Mouse (Mus musculus) liver, embryonic 12.5 days (tissue): ENCODE results near the gene Snd1. TPM values are rescaled to one million over a fixed set of nuclear protein-coding genes. Genes with fewer than 3 reads are reported as not detected.

Source experiments
- ATAC-seq: fragments of 200-750 bp; cut with Nextera tagmentation; 2 replicates; pipeline ENCODE4 v1.8.0; 2017; ENCODE audit warnings: moderate number of reproducible peaks, mild to moderate bottlenecking, moderate library complexity
- H3K27ac ChIP-seq: fragments of 300-500 bp; sonication (generic); 2 replicates; pipeline ENCODE4 v1.5.1; 2016; ENCODE audit warnings: mild to moderate bottlenecking
- H3K27me3 ChIP-seq: fragments of 300-500 bp; sonication (generic); replicated peaks from 2 replicates; pipeline ENCODE4 v1.6.1; 2016; ENCODE audit warnings: mild to moderate bottlenecking, moderate library complexity
- H3K36me3 ChIP-seq: fragments of 300-500 bp; sonication (generic); 2 replicates; pipeline ENCODE4 v1.6.1; 2016; ENCODE audit warnings: mild to moderate bottlenecking, moderate library complexity
- H3K4me1 ChIP-seq: fragments of 300-500 bp; sonication (generic); 2 replicates; pipeline ENCODE4 v1.6.1; 2016
- H3K4me2 ChIP-seq: fragments of 300-500 bp; sonication (generic); 2 replicates; pipeline ENCODE4 v1.6.1; 2016; ENCODE audit warnings: mild to moderate bottlenecking, moderate library complexity
- H3K4me3 ChIP-seq: fragments of 300-500 bp; sonication (generic); 2 replicates; pipeline ENCODE4 v1.5.1; 2016; ENCODE audit warnings: mild to moderate bottlenecking, moderate library complexity
- H3K9ac ChIP-seq: fragments of 300-500 bp; sonication (generic); 2 replicates; pipeline ENCODE4 v1.6.1; 2016; ENCODE audit warnings: mild to moderate bottlenecking, moderate library complexity
- H3K9me3 ChIP-seq: fragments of 300-500 bp; sonication (generic); replicated peaks from 2 replicates; pipeline ENCODE4 v1.6.1; 2016; ENCODE audit warnings: mild to moderate bottlenecking, moderate library complexity
- WGBS: fragments of 180-500 bp; shearing (Covaris S2); methylation state at CpG from one replicate; pipeline ENCODE4 v1.1.7; 2016; ENCODE audit not compliant: insufficient replicate concordance; 5-methylcytosine and 5-hydroxymethylcytosine counted together
- polyA plus RNA-seq: library from polyadenylated mRNA; unstranded; fragments of >200 nt; fragmentation: Nextera tagmentation; extraction: Ambion mirVana; gene quantifications from 2 replicates; pipeline ENCODE4 v1.2.1, GENCODE M21; 2016

Snd1 gene
- polyA plus RNA-seq, 1 experiment from 2014 or later, result 82.0 TPM

GRCm38 (mm10) chr6:28603823-28604222 lies 128.9 kb downstream of the Snd1 start:
- peaks cover 3% of the 10 kb centered on the region; the same call in 1 of the 2 replicates for H3K36me3 ChIP-seq
- peak overlapping the region; percentile 44 for H3K4me2 ChIP-seq
- H3K4me1 ChIP-seq, result peaks cover 87% of the 10 kb centered on the region
- no peak overlapping the region for H3K4me3 ChIP-seq
- ATAC-seq, result no peak
- H3K27me3 ChIP-seq, result no peaks in the 10 kb centered on the region
- no peaks in the 10 kb centered on the region for H3K9me3 ChIP-seq
- H3K9ac ChIP-seq, result no peak overlapping the region
- 55% methylated on average over 3 of the region's 3 CpGs for WGBS
- peak overlapping the region; percentile 27 for H3K27ac ChIP-seq

- H3K4me2 ChIP-seq, result no peak overlapping the region
- no peak for ATAC-seq
- H3K9me3 ChIP-seq, result no peaks in the 10 kb centered on the region
- no peak overlapping the region for H3K4me3 ChIP-seq
- no peak overlapping the region for H3K9ac ChIP-seq
- peaks cover 3% of the 10 kb centered on the region; the same call in 1 of the 2 replicates for H3K36me3 ChIP-seq
- H3K27me3 ChIP-seq, result no peaks in the 10 kb centered on the region
- peaks cover 41% of the 10 kb centered on the region for H3K4me1 ChIP-seq
- 62% methylated on average over 4 of the region's 4 CpGs for WGBS
- no peak overlapping the region for H3K27ac ChIP-seq
These were observed 134.4 kb downstream of the Snd1 start for GRCm38 (mm10) chr6:28609291-28609690.

GRCm38 (mm10) chr6:28610127-28610526 lies 135.2 kb downstream of the Snd1 start:
- H3K9ac ChIP-seq, result no peak overlapping the region
- 83% methylated on average over 1 of the region's 1 CpGs for WGBS
- no peaks in the 10 kb centered on the region for H3K9me3 ChIP-seq
- H3K4me1 ChIP-seq, result peaks cover 36% of the 10 kb centered on the region
- H3K27me3 ChIP-seq, result no peaks in the 10 kb centered on the region
- H3K27ac ChIP-seq, result no peak overlapping the region
- no peak for ATAC-seq
- 0 out of 2 replicates have a peak, but pooled peaks cover under 1% of the 10 kb centered on the region for H3K36me3 ChIP-seq
- H3K4me2 ChIP-seq, result no peak overlapping the region
- H3K4me3 ChIP-seq, result no peak overlapping the region

GRCm38 (mm10) chr6:28613441-28613840 lies 138.5 kb downstream of the Snd1 start:
- Histone ChIP-seq H3K4me3 (no peak overlapping the region), H3K9me3 (no peaks in the 10 kb centered on the region), H3K27ac (no peak overlapping the region), H3K4me2 (no peak overlapping the region), H3K4me1 (peaks cover 34% of the 10 kb centered on the region), H3K9ac (no peak overlapping the region), H3K36me3 (no peaks in the 10 kb centered on the region), H3K27me3 (no peaks in the 10 kb centered on the region)
- WGBS, result 75% methylated on average over 4 of the region's 4 CpGs
- ATAC-seq, result no peak

GRCm38 (mm10) chr6:28614856-28615255 lies 139.9 kb downstream of the Snd1 start:
- H3K4me2 ChIP-seq, result no peak overlapping the region
- ATAC-seq, result no peak
- H3K9me3 ChIP-seq, result no peaks in the 10 kb centered on the region
- H3K4me1 ChIP-seq, result peaks cover 47% of the 10 kb centered on the region
- H3K36me3 ChIP-seq, result no peaks in the 10 kb centered on the region
- WGBS, result 84% methylated on average over 4 of the region's 4 CpGs
- H3K4me3 ChIP-seq, result no peak overlapping the region
- no peak overlapping the region for H3K27ac ChIP-seq
- H3K27me3 ChIP-seq, result no peaks in the 10 kb centered on the region
- no peak overlapping the region for H3K9ac ChIP-seq

GRCm38 (mm10) chr6:28615408-28615807 lies 140.5 kb downstream of the Snd1 start:
- Histone ChIP-seq H3K4me1 (peaks cover 52% of the 10 kb centered on the region), H3K27ac (no peak overlapping the region), H3K9me3 (no peaks in the 10 kb centered on the region), H3K9ac (no peak overlapping the region), H3K4me3 (no peak overlapping the region), H3K4me2 (no peak overlapping the region), H3K36me3 (no peaks in the 10 kb centered on the region), H3K27me3 (no peaks in the 10 kb centered on the region)
- no peak for ATAC-seq
- 87% methylated on average over 3 of the region's 3 CpGs for WGBS

- H3K4me3 ChIP-seq, result no peak overlapping the region
- H3K4me2 ChIP-seq, result no peak overlapping the region
- no peak overlapping the region for H3K9ac ChIP-seq
- no peak for ATAC-seq
- no peak overlapping the region for H3K27ac ChIP-seq
- no peaks in the 10 kb centered on the region for H3K9me3 ChIP-seq
- 69% methylated on average over 3 of the region's 3 CpGs for WGBS
- no peaks in the 10 kb centered on the region for H3K36me3 ChIP-seq
- no peaks in the 10 kb centered on the region for H3K27me3 ChIP-seq
- peaks cover 52% of the 10 kb centered on the region for H3K4me1 ChIP-seq
These were observed 141.0 kb downstream of the Snd1 start for GRCm38 (mm10) chr6:28615966-28616365.

GRCm38 (mm10) chr6:28618299-28618698 lies 143.4 kb downstream of the Snd1 start:
- Histone ChIP-seq H3K4me1 (peaks cover 75% of the 10 kb centered on the region), H3K4me2 (no peak overlapping the region)
- ATAC-seq, result no peak

GRCm38 (mm10) chr6:28618751-28619153 lies 143.8 kb downstream of the Snd1 start:
- Histone ChIP-seq H3K9me3 (no peaks in the 10 kb centered on the region), H3K4me3 (no peak overlapping the region), H3K36me3 (no peaks in the 10 kb centered on the region), H3K4me1 (peaks cover 80% of the 10 kb centered on the region), H3K27me3 (no peaks in the 10 kb centered on the region), H3K4me2 (no peak overlapping the region), H3K9ac (no peak overlapping the region), H3K27ac (peak overlapping the region; percentile 50)
- ATAC-seq, result no peak
- WGBS, result 46% methylated on average over 7 of the region's 7 CpGs

More at GRCm38 (mm10) chr6:28618299-28618698, 143.4 kb downstream of the Snd1 start:
- no peaks in the 10 kb centered on the region for H3K36me3 ChIP-seq
- H3K27ac ChIP-seq, result peak overlapping the region; percentile 50; the same call in 1 of the 2 replicates
- WGBS, result 78% methylated on average over 3 of the region's 3 CpGs
- no peak overlapping the region for H3K4me3 ChIP-seq
- H3K9me3 ChIP-seq, result no peaks in the 10 kb centered on the region
- no peaks in the 10 kb centered on the region for H3K27me3 ChIP-seq
- no peak overlapping the region for H3K9ac ChIP-seq

- Histone ChIP-seq H3K4me1 (peaks cover 73% of the 10 kb centered on the region), H3K4me2 (peak overlapping the region; percentile 40)
These were observed 146.5 kb downstream of the Snd1 start for GRCm38 (mm10) chr6:28621431-28621830.

GRCm38 (mm10) chr6:28621961-28622360 lies 147.0 kb downstream of the Snd1 start:
- H3K4me2 ChIP-seq, result peak overlapping the region; percentile 40
- peaks cover 11% of the 10 kb centered on the region for H3K36me3 ChIP-seq
- no peaks in the 10 kb centered on the region for H3K9me3 ChIP-seq
- no peak overlapping the region for H3K4me3 ChIP-seq
- ATAC-seq, result peak; percentile 84
- H3K27me3 ChIP-seq, result no peaks in the 10 kb centered on the region
- peak overlapping the region; percentile 10; the same call in 1 of the 2 replicates for H3K9ac ChIP-seq
- H3K27ac ChIP-seq, result peak overlapping the region; percentile 76
- WGBS, result 39% methylated on average over 5 of the region's 5 CpGs
- peaks cover 68% of the 10 kb centered on the region for H3K4me1 ChIP-seq

More at GRCm38 (mm10) chr6:28621431-28621830, 146.5 kb downstream of the Snd1 start:
- Histone ChIP-seq H3K27me3 (no peaks in the 10 kb centered on the region), H3K27ac (peak overlapping the region; percentile 76), H3K4me3 (no peak overlapping the region), H3K9ac (peak overlapping the region; percentile 33; the same call in 1 of the 2 replicates), H3K9me3 (no peaks in the 10 kb centered on the region), H3K36me3 (peaks cover 8% of the 10 kb centered on the region)
- 26% methylated on average over 4 of the region's 4 CpGs for WGBS
- peak; percentile 82 for ATAC-seq

- Histone ChIP-seq H3K9me3 (no peaks in the 10 kb centered on the region), H3K4me3 (no peak overlapping the region), H3K27me3 (no peaks in the 10 kb centered on the region), H3K4me2 (peak overlapping the region; percentile 40), H3K27ac (peak overlapping the region; percentile 76), H3K36me3 (peaks cover 15% of the 10 kb centered on the region), H3K9ac (peak overlapping the region; percentile 10; the same call in 1 of the 2 replicates), H3K4me1 (peaks cover 66% of the 10 kb centered on the region)
- peak; percentile 73 for ATAC-seq
- WGBS, result 15% methylated on average over 6 of the region's 6 CpGs
These were observed 147.6 kb downstream of the Snd1 start for GRCm38 (mm10) chr6:28622522-28622921.

- 73% methylated on average over 3 of the region's 3 CpGs for WGBS
- H3K4me2 ChIP-seq, result peak overlapping the region; percentile 40
- no peaks in the 10 kb centered on the region for H3K27me3 ChIP-seq
- H3K4me1 ChIP-seq, result peaks cover 66% of the 10 kb centered on the region
- no peak for ATAC-seq
- no peaks in the 10 kb centered on the region for H3K9me3 ChIP-seq
- no peak overlapping the region for H3K9ac ChIP-seq
- peak overlapping the region; percentile 76 for H3K27ac ChIP-seq
- H3K4me3 ChIP-seq, result no peak overlapping the region
- H3K36me3 ChIP-seq, result peaks cover 15% of the 10 kb centered on the region
These were observed 148.0 kb downstream of the Snd1 start for GRCm38 (mm10) chr6:28622963-28623362.
